Mouse (Mus musculus): ENCODE data around the gene Zfand3. TPM values are rescaled to one million over a fixed set of nuclear protein-coding genes. Genes with fewer than 3 reads are reported as not detected.

The Zfand3 gene
- polyA plus RNA-seq, 1 experiment: not detected

GRCm38 (mm10) chr17:30164818-30165217 is 160.3 kb downstream of the Zfand3 start:
- H3K4me1 ChIP-seq (ENCODE audit: control insufficient read depth, insufficient read depth, low read length): peaks cover 15% of the 10 kb centered on the region
- no peak overlapping the region for H3K27ac ChIP-seq (ENCODE audit: insufficient read depth, low read depth, low read length)
- H3K4me3 ChIP-seq (ENCODE audit: insufficient read depth, low read depth, low read length): no peak overlapping the region
- WGBS: 69% methylated on average over 9 of the region's 9 CpGs
- TF ChIP-seq CTCF (IDR thresholded peaks at IDR 0.05; ENCODE audit: insufficient read depth, low read depth, low read length) (no peak), POLR2A (IDR thresholded peaks at IDR 0.05; ENCODE audit: insufficient read depth, low read depth, low read length) (no peak)

- TF ChIP-seq CTCF (IDR thresholded peaks at IDR 0.05; ENCODE audit: insufficient read depth, low read depth, low read length): no peak
- no peak for TF ChIP-seq POLR2A (IDR thresholded peaks at IDR 0.05; ENCODE audit: insufficient read depth, low read depth, low read length)
- 71% methylated on average over 4 of the region's 4 CpGs for WGBS
- H3K27ac ChIP-seq (ENCODE audit: insufficient read depth, low read depth, low read length): no peak overlapping the region
- H3K4me1 ChIP-seq (ENCODE audit: control insufficient read depth, insufficient read depth, low read length): peaks cover 4% of the 10 kb centered on the region
- no peak overlapping the region for H3K4me3 ChIP-seq (ENCODE audit: insufficient read depth, low read depth, low read length)
Measured at GRCm38 (mm10) chr17:30177435-30177834, 172.9 kb downstream of the Zfand3 start.

DNA sequence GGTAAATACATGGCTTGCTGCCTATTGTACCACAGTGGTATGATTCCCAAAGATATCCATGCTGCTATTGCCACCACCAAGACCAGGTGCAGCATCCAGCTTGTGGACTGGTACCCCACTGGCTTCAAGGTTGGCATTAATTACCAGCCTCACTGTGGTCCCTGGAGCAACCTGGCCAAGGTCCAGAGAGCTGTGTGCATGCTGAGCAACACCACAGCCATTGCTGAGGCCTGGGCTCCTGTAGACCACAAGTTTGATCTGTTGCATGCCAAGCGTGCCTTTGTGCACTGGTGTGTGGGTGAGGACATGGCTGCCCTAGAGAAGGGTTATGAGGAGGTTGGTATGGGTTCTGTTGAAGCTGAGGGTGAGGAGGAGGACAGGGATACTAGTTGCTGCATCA is 173.9 kb downstream of the Zfand3 start:
- Histone ChIP-seq H3K4me1 (ENCODE audit: control insufficient read depth, insufficient read depth, low read length) (peaks cover 5% of the 10 kb centered on the region), H3K27ac (ENCODE audit: insufficient read depth, low read depth, low read length) (no peak overlapping the region), H3K4me3 (ENCODE audit: insufficient read depth, low read depth, low read length) (no peak overlapping the region)
- WGBS: 69% methylated on average over 1 of the region's 1 CpGs
- no peak for TF ChIP-seq POLR2A (IDR thresholded peaks at IDR 0.05; ENCODE audit: insufficient read depth, low read depth, low read length)
- TF ChIP-seq CTCF (IDR thresholded peaks at IDR 0.05; ENCODE audit: insufficient read depth, low read depth, low read length): no peak

DNA sequence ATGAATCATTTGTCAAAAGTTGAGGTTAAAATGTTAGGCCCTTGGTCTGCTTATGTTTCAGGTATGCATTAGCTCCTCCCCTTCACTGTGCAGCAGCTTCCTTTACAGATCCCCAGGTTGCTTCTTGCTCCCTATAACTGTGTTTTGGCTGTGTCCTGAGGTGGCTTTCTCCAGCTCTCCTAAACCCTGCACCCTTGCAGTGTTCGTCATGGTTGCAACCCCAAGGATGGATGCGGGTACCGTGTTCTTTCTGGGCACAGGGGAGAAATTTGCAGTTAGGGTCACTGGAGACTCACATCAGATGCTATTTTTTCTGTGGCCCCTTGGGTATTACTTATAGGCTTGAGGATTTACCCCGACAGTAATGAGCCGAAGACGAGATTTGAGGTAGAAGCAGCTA is 175.7 kb downstream of the Zfand3 start:
- no peak for TF ChIP-seq POLR2A (IDR thresholded peaks at IDR 0.05; ENCODE audit: insufficient read depth, low read depth, low read length)
- no peak for TF ChIP-seq CTCF (IDR thresholded peaks at IDR 0.05; ENCODE audit: insufficient read depth, low read depth, low read length)
- H3K4me3 ChIP-seq (ENCODE audit: insufficient read depth, low read depth, low read length): no peak overlapping the region
- WGBS: 85% methylated on average over 6 of the region's 6 CpGs
- peaks cover 8% of the 10 kb centered on the region for H3K4me1 ChIP-seq (ENCODE audit: control insufficient read depth, insufficient read depth, low read length)
- no peak overlapping the region for H3K27ac ChIP-seq (ENCODE audit: insufficient read depth, low read depth, low read length)

GRCm38 (mm10) chr17:30181554-30181953 is 177.0 kb downstream of the Zfand3 start:
- Histone ChIP-seq H3K27ac (ENCODE audit: insufficient read depth, low read depth, low read length) (no peak overlapping the region), H3K4me3 (ENCODE audit: insufficient read depth, low read depth, low read length) (no peak overlapping the region), H3K4me1 (ENCODE audit: control insufficient read depth, insufficient read depth, low read length) (peaks cover 8% of the 10 kb centered on the region)
- no peak for TF ChIP-seq CTCF (IDR thresholded peaks at IDR 0.05; ENCODE audit: insufficient read depth, low read depth, low read length)
- no peak for TF ChIP-seq POLR2A (IDR thresholded peaks at IDR 0.05; ENCODE audit: insufficient read depth, low read depth, low read length)
- WGBS: 84% methylated on average over 4 of the region's 4 CpGs

DNA sequence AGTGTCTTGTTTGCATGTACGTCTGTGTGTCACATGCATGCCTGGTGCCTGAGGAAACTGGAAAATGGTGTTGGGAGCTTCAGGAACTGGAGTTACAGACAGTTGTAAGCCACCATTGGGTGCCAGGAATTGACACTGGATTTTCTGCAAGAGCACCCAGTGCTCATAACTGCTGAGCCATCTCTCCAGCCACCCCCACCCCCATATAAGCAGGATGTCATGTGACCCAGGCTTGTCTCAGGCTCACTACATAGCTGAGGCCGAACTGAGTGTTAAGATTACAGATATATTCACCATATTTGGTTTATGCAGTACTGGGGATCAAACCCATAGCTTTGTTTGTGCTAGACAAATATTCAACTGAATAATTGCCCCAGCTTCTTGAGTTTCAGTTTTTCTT is 177.5 kb downstream of the Zfand3 start:
- H3K4me3 ChIP-seq (ENCODE audit: insufficient read depth, low read depth, low read length): no peak overlapping the region
- H3K27ac ChIP-seq (ENCODE audit: insufficient read depth, low read depth, low read length): no peak overlapping the region
- WGBS: 88% methylated on average over 2 of the region's 2 CpGs
- peaks cover 10% of the 10 kb centered on the region for H3K4me1 ChIP-seq (ENCODE audit: control insufficient read depth, insufficient read depth, low read length)
- TF ChIP-seq POLR2A (IDR thresholded peaks at IDR 0.05; ENCODE audit: insufficient read depth, low read depth, low read length) (no peak), CTCF (IDR thresholded peaks at IDR 0.05; ENCODE audit: insufficient read depth, low read depth, low read length) (no peak)

GRCm38 (mm10) chr17:30183561-30183960 is 179.0 kb downstream of the Zfand3 start:
- Histone ChIP-seq H3K4me3 (ENCODE audit: insufficient read depth, low read depth, low read length) (no peak overlapping the region), H3K4me1 (ENCODE audit: control insufficient read depth, insufficient read depth, low read length) (peaks cover 14% of the 10 kb centered on the region), H3K27ac (ENCODE audit: insufficient read depth, low read depth, low read length) (no peak overlapping the region)
- WGBS: 69% methylated on average over 6 of the region's 6 CpGs
- TF ChIP-seq POLR2A (IDR thresholded peaks at IDR 0.05; ENCODE audit: insufficient read depth, low read depth, low read length): no peak
- no peak for TF ChIP-seq CTCF (IDR thresholded peaks at IDR 0.05; ENCODE audit: insufficient read depth, low read depth, low read length)

- Histone ChIP-seq H3K4me3 (ENCODE audit: insufficient read depth, low read depth, low read length) (no peak overlapping the region), H3K4me1 (ENCODE audit: control insufficient read depth, insufficient read depth, low read length) (peaks cover 32% of the 10 kb centered on the region), H3K27ac (ENCODE audit: insufficient read depth, low read depth, low read length) (no peak overlapping the region)
- TF ChIP-seq CTCF (IDR thresholded peaks at IDR 0.05; ENCODE audit: insufficient read depth, low read depth, low read length) (no peak), POLR2A (IDR thresholded peaks at IDR 0.05; ENCODE audit: insufficient read depth, low read depth, low read length) (no peak)
- WGBS: 94% methylated on average over 6 of the region's 6 CpGs
Measured at GRCm38 (mm10) chr17:30187154-30187553, 182.6 kb downstream of the Zfand3 start.

DNA sequence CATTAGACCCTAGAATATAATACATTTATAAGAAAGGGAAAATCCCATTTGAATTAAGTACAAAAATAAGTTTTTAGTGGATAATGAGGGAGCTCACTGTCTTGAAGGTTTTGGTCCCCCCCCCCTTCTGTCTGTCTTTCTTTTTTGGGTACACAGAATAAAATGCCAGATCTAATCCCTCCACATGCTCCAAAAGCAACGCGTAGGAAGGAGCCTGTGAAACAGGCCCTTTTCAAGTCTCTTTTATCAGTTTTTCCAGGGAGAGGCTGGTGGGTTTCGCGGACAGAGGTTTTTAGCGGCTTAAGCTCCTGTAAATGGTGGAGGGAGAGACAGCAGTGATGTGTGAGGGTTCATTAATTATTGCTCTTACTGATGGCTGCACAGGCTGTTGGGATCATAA is 183.0 kb downstream of the Zfand3 start:
- TF ChIP-seq POLR2A (IDR thresholded peaks at IDR 0.05; ENCODE audit: insufficient read depth, low read depth, low read length): no peak
- no peak for TF ChIP-seq CTCF (IDR thresholded peaks at IDR 0.05; ENCODE audit: insufficient read depth, low read depth, low read length)
- 41% methylated on average over 5 of the region's 5 CpGs for WGBS
- H3K4me1 ChIP-seq (ENCODE audit: control insufficient read depth, insufficient read depth, low read length): peaks cover 36% of the 10 kb centered on the region

More for the DNA sequence above, 183.0 kb downstream of the Zfand3 start:
- H3K27ac ChIP-seq (ENCODE audit: insufficient read depth, low read depth, low read length): peak overlapping the region; percentile 66
- no peak overlapping the region for H3K4me3 ChIP-seq (ENCODE audit: insufficient read depth, low read depth, low read length)

Data from olfactory bulb, adult 2 months (tissue).